Mouse (Mus musculus): ENCODE data around the gene Ccnb2. TPM values are rescaled to one million over a fixed set of nuclear protein-coding genes. Genes with fewer than 3 reads are reported as not detected.

The Ccnb2 gene
- total and polyA plus RNA-seq, 2 experiments from 2014 or later = 64.8 to 68.1 TPM

GRCm38 (mm10) chr9:70384494-70384893 is 36.9 kb downstream of the Ccnb2 start:
- Histone ChIP-seq H3K27me3 (ENCODE audit: control insufficient read depth, insufficient read depth, low read length) (no peaks in the 10 kb centered on the region), H3K4me3 (ENCODE audit: low read depth, low read length) (no peak overlapping the region), H3K4me2 (ENCODE audit: low read depth, low read length) (no peak overlapping the region), H3K4me1 (ENCODE audit: control insufficient read depth, insufficient read depth) (no peaks in the 10 kb centered on the region), H3K27ac (ENCODE audit: low read depth) (no peak overlapping the region), H3K36me3 (replicated peaks; ENCODE audit: control insufficient read depth, insufficient read depth, low read length) (peaks cover 32% of the 10 kb centered on the region), H3K9ac (replicated peaks; ENCODE audit: low read depth, low read length) (no peak overlapping the region), H3K9me3 (replicated peaks; ENCODE audit: control insufficient read depth, low read length) (no peaks in the 10 kb centered on the region)
- WGBS = 96% methylated on average over 4 of the region's 4 CpGs
- ATAC-seq (ENCODE audit: insufficient read depth, low read depth) = no peak
- no peak for TF ChIP-seq EP300 (IDR thresholded peaks at IDR 0.05; ENCODE audit: low read depth)
- no peak for TF ChIP-seq CTCF (IDR thresholded peaks at IDR 0.05; ENCODE audit: low read depth)
- no peak for DNase-seq (ENCODE audit: low spot score)

- TF ChIP-seq EP300 (IDR thresholded peaks at IDR 0.05; ENCODE audit: low read depth) (no peak), CTCF (IDR thresholded peaks at IDR 0.05; ENCODE audit: low read depth) (no peak)
- Histone ChIP-seq H3K4me3 (ENCODE audit: low read depth, low read length) (no peak overlapping the region), H3K9ac (replicated peaks; ENCODE audit: low read depth, low read length) (no peak overlapping the region), H3K27ac (ENCODE audit: low read depth) (no peak overlapping the region), H3K4me1 (ENCODE audit: control insufficient read depth, insufficient read depth) (no peaks in the 10 kb centered on the region), H3K4me2 (ENCODE audit: low read depth, low read length) (no peak overlapping the region), H3K9me3 (replicated peaks; ENCODE audit: control insufficient read depth, low read length) (no peaks in the 10 kb centered on the region), H3K36me3 (replicated peaks; ENCODE audit: control insufficient read depth, insufficient read depth, low read length) (peaks cover 35% of the 10 kb centered on the region), H3K27me3 (ENCODE audit: control insufficient read depth, insufficient read depth, low read length) (no peaks in the 10 kb centered on the region)
- no peak for DNase-seq (ENCODE audit: low spot score)
- 74% methylated on average over 10 of the region's 10 CpGs for WGBS
- no peak for ATAC-seq (ENCODE audit: insufficient read depth, low read depth)
These were observed 37.6 kb downstream of the Ccnb2 start for GRCm38 (mm10) chr9:70383750-70384149.

GRCm38 (mm10) chr9:70382091-70382490 is 39.3 kb downstream of the Ccnb2 start:
- Histone ChIP-seq H3K4me1 (ENCODE audit: control insufficient read depth, insufficient read depth) (no peaks in the 10 kb centered on the region), H3K9me3 (replicated peaks; ENCODE audit: control insufficient read depth, low read length) (peaks cover 3% of the 10 kb centered on the region; the same call in 1 of the 2 replicates), H3K9ac (replicated peaks; ENCODE audit: low read depth, low read length) (no peak overlapping the region), H3K27ac (ENCODE audit: low read depth) (no peak overlapping the region), H3K36me3 (replicated peaks; ENCODE audit: control insufficient read depth, insufficient read depth, low read length) (peaks cover 50% of the 10 kb centered on the region), H3K27me3 (ENCODE audit: control insufficient read depth, insufficient read depth, low read length) (no peaks in the 10 kb centered on the region), H3K4me2 (ENCODE audit: low read depth, low read length) (no peak overlapping the region), H3K4me3 (ENCODE audit: low read depth, low read length) (no peak overlapping the region)
- 58% methylated on average over 12 of the region's 12 CpGs for WGBS
- no peak for DNase-seq (ENCODE audit: low spot score)
- TF ChIP-seq CTCF (IDR thresholded peaks at IDR 0.05; ENCODE audit: low read depth) (no peak), EP300 (IDR thresholded peaks at IDR 0.05; ENCODE audit: low read depth) (no peak)
- ATAC-seq (ENCODE audit: insufficient read depth, low read depth) = no peak

GRCm38 (mm10) chr9:70379502-70380467 is 41.6 kb downstream of the Ccnb2 start:
- ATAC-seq (ENCODE audit: insufficient read depth, low read depth) (no peak), DNase-seq (ENCODE audit: low spot score) (no peak)
- Histone ChIP-seq H3K4me1 (ENCODE audit: control insufficient read depth, insufficient read depth) (no peaks in the 10 kb centered on the region), H3K4me3 (ENCODE audit: low read depth, low read length) (no peak overlapping the region), H3K9me3 (replicated peaks; ENCODE audit: control insufficient read depth, low read length) (peaks cover 4% of the 10 kb centered on the region; the same call in 1 of the 2 replicates), H3K36me3 (replicated peaks; ENCODE audit: control insufficient read depth, insufficient read depth, low read length) (peaks cover 50% of the 10 kb centered on the region), H3K4me2 (ENCODE audit: low read depth, low read length) (no peak overlapping the region), H3K27ac (ENCODE audit: low read depth) (no peak overlapping the region), H3K27me3 (ENCODE audit: control insufficient read depth, insufficient read depth, low read length) (no peaks in the 10 kb centered on the region), H3K9ac (replicated peaks; ENCODE audit: low read depth, low read length) (no peak overlapping the region)
- 89% methylated on average over 7 of the region's 7 CpGs for WGBS
- TF ChIP-seq CTCF (IDR thresholded peaks at IDR 0.05; ENCODE audit: low read depth) (no peak), EP300 (IDR thresholded peaks at IDR 0.05; ENCODE audit: low read depth) (no peak)

GRCm38 (mm10) chr9:70371638-70372037 is 49.7 kb downstream of the Ccnb2 start:
- no peaks in the 10 kb centered on the region for H3K4me1 ChIP-seq (ENCODE audit: control insufficient read depth, insufficient read depth)
- no peak overlapping the region for H3K4me3 ChIP-seq (ENCODE audit: low read depth, low read length)
- H3K9ac ChIP-seq (replicated peaks; ENCODE audit: low read depth, low read length) = no peak overlapping the region
- DNase-seq (ENCODE audit: low spot score) = no peak
- 81% methylated on average over 5 of the region's 5 CpGs for WGBS
- H3K4me2 ChIP-seq (ENCODE audit: low read depth, low read length) = no peak overlapping the region
- no peak for ATAC-seq (ENCODE audit: insufficient read depth, low read depth)
- peaks cover 61% of the 10 kb centered on the region for H3K36me3 ChIP-seq (replicated peaks; ENCODE audit: control insufficient read depth, insufficient read depth, low read length)
- no peaks in the 10 kb centered on the region for H3K27me3 ChIP-seq (ENCODE audit: control insufficient read depth, insufficient read depth, low read length)
- no peak for TF ChIP-seq EP300 (IDR thresholded peaks at IDR 0.05; ENCODE audit: low read depth)
- no peak for TF ChIP-seq CTCF (IDR thresholded peaks at IDR 0.05; ENCODE audit: low read depth)
- no peak overlapping the region for H3K27ac ChIP-seq (ENCODE audit: low read depth)
- 0 out of 2 replicates have a peak, but pooled peaks cover 5% of the 10 kb centered on the region for H3K9me3 ChIP-seq (replicated peaks; ENCODE audit: control insufficient read depth, low read length)
